Mouse (Mus musculus): ENCODE measurements around the gene Tmem267. TPM values are rescaled to one million over a fixed set of nuclear protein-coding genes. Genes with fewer than 3 reads are reported as not detected.

The Tmem267 gene
- total RNA-seq, 2 experiments from 2014 or later = 12.5 to 13.0 TPM

Other genes with a start within 250 kb of the Tmem267 start
- 100 to 1,000 TPM; 125 to 145 TPM for gene Paip1, start 59.4 kb upstream of the Tmem267 start, total RNA-seq (2021)
- gene 4833420G17Rik, start 25.3 kb upstream of the Tmem267 start, total RNA-seq (2021) = 10 to 100 TPM; 17.2 to 17.4 TPM
- 1 to 10 TPM; 1.2 to 2.1 TPM for gene 3110070M22Rik, start 344 bp downstream of the Tmem267 start, total RNA-seq (2021)
- gene Ccl28, start 135.8 kb downstream of the Tmem267 start, total RNA-seq (2021) = under 1 TPM; 0.17 to 0.56 TPM
- 100 to 1,000 TPM; 300 to 363 TPM for gene Hmgcs1, start 202.3 kb downstream of the Tmem267 start, total RNA-seq (2021)